Mouse (Mus musculus): ENCODE measurements around the gene Atg4b. TPM values are rescaled to one million over a fixed set of nuclear protein-coding genes. Genes with fewer than 3 reads are reported as not detected.

Gene Atg4b
- polyA plus RNA-seq, 1 experiment from 2014 or later, result 66.7 TPM

GRCm38 (mm10) chr1:93786912-93787311, 35.6 kb downstream of the Atg4b start:
- no peak for TF ChIP-seq CTCF (IDR thresholded peaks at IDR 0.05; ENCODE audit: low read depth)
- Histone ChIP-seq H3K27me3 (replicated peaks; ENCODE audit: control insufficient read depth, insufficient read depth, low read length) (no peaks in the 10 kb centered on the region), H3K27ac (ENCODE audit: low read depth, low read length) (0 out of 2 replicates have a peak overlapping the region, but pooled peaks have one; percentile 15), H3K4me2 (replicated peaks; ENCODE audit: low read depth) (no peak overlapping the region), H3K9me3 (ENCODE audit: control insufficient read depth) (no peaks in the 10 kb centered on the region), H3K4me3 (ENCODE audit: low read depth, low read length) (no peak overlapping the region), H3K4me1 (replicated peaks; ENCODE audit: control insufficient read depth, insufficient read depth, low read length) (no peaks in the 10 kb centered on the region), H3K36me3 (ENCODE audit: control insufficient read depth, insufficient read depth) (peaks cover 89% of the 10 kb centered on the region), H3K9ac (ENCODE audit: low read depth, low read length) (no peak overlapping the region)
- ATAC-seq, result no peak
- WGBS, result 87% methylated on average over 2 of the region's 2 CpGs

- Histone ChIP-seq H3K4me1 (replicated peaks; ENCODE audit: control insufficient read depth, insufficient read depth, low read length) (no peaks in the 10 kb centered on the region), H3K9ac (ENCODE audit: low read depth, low read length) (no peak overlapping the region), H3K9me3 (ENCODE audit: control insufficient read depth) (no peaks in the 10 kb centered on the region), H3K4me2 (replicated peaks; ENCODE audit: low read depth) (no peak overlapping the region), H3K36me3 (ENCODE audit: control insufficient read depth, insufficient read depth) (peaks cover 64% of the 10 kb centered on the region), H3K4me3 (ENCODE audit: low read depth, low read length) (no peak overlapping the region), H3K27me3 (replicated peaks; ENCODE audit: control insufficient read depth, insufficient read depth, low read length) (no peaks in the 10 kb centered on the region), H3K27ac (ENCODE audit: low read depth, low read length) (no peak overlapping the region)
- no peak for ATAC-seq
- 90% methylated on average over 8 of the region's 8 CpGs for WGBS
- TF ChIP-seq CTCF (IDR thresholded peaks at IDR 0.05; ENCODE audit: low read depth), result no peak
These were observed 43.2 kb downstream of the Atg4b start for GRCm38 (mm10) chr1:93794526-93794925.

GRCm38 (mm10) chr1:93795886-93796285, 44.6 kb downstream of the Atg4b start:
- H3K9me3 ChIP-seq (ENCODE audit: control insufficient read depth), result no peaks in the 10 kb centered on the region
- H3K4me1 ChIP-seq (replicated peaks; ENCODE audit: control insufficient read depth, insufficient read depth, low read length), result no peaks in the 10 kb centered on the region
- no peak overlapping the region for H3K27ac ChIP-seq (ENCODE audit: low read depth, low read length)
- H3K4me2 ChIP-seq (replicated peaks; ENCODE audit: low read depth), result no peak overlapping the region
- H3K9ac ChIP-seq (ENCODE audit: low read depth, low read length), result no peak overlapping the region
- H3K27me3 ChIP-seq (replicated peaks; ENCODE audit: control insufficient read depth, insufficient read depth, low read length), result no peaks in the 10 kb centered on the region
- WGBS, result 82% methylated on average over 8 of the region's 8 CpGs
- no peak for TF ChIP-seq CTCF (IDR thresholded peaks at IDR 0.05; ENCODE audit: low read depth)
- no peak overlapping the region for H3K4me3 ChIP-seq (ENCODE audit: low read depth, low read length)
- H3K36me3 ChIP-seq (ENCODE audit: control insufficient read depth, insufficient read depth), result peaks cover 59% of the 10 kb centered on the region
- no peak for ATAC-seq

GRCm38 (mm10) chr1:93800670-93801503, 49.6 kb downstream of the Atg4b start:
- Histone ChIP-seq H3K4me3 (ENCODE audit: low read depth, low read length) (peak overlapping the region; percentile 66), H3K36me3 (ENCODE audit: control insufficient read depth, insufficient read depth) (peaks cover 15% of the 10 kb centered on the region), H3K9ac (ENCODE audit: low read depth, low read length) (peak overlapping the region; percentile 56), H3K4me1 (replicated peaks; ENCODE audit: control insufficient read depth, insufficient read depth, low read length) (peaks cover 11% of the 10 kb centered on the region; the same call in 1 of the 2 replicates), H3K27ac (ENCODE audit: low read depth, low read length) (peak overlapping the region; percentile 51; the same call in 1 of the 2 replicates), H3K4me2 (replicated peaks; ENCODE audit: low read depth) (peak overlapping the region; percentile 93), H3K27me3 (replicated peaks; ENCODE audit: control insufficient read depth, insufficient read depth, low read length) (no peaks in the 10 kb centered on the region), H3K9me3 (ENCODE audit: control insufficient read depth) (no peaks in the 10 kb centered on the region)
- no peak for ATAC-seq
- WGBS, result 67% methylated on average over 21 of the region's 21 CpGs
- no peak for TF ChIP-seq CTCF (IDR thresholded peaks at IDR 0.05; ENCODE audit: low read depth)

- peak; percentile 59 for ATAC-seq
- H3K4me2 ChIP-seq (replicated peaks; ENCODE audit: low read depth), result peak within 1 kb of the TSS; percentile 93
- TF ChIP-seq CTCF (IDR thresholded peaks at IDR 0.05; ENCODE audit: low read depth), result peak; percentile 78
- peaks cover 23% of the 10 kb centered on the region for H3K36me3 ChIP-seq (ENCODE audit: control insufficient read depth, insufficient read depth)
- peak within 1 kb of the TSS; percentile 51 for H3K27ac ChIP-seq (ENCODE audit: low read depth, low read length)
- WGBS, result 0% methylated on average over 42 of the region's 42 CpGs
- peaks cover 11% of the 10 kb centered on the region; the same call in 1 of the 2 replicates for H3K4me1 ChIP-seq (replicated peaks; ENCODE audit: control insufficient read depth, insufficient read depth, low read length)
- H3K4me3 ChIP-seq (ENCODE audit: low read depth, low read length), result peak within 1 kb of the TSS; percentile 66
- no peaks in the 10 kb centered on the region for H3K27me3 ChIP-seq (replicated peaks; ENCODE audit: control insufficient read depth, insufficient read depth, low read length)
- peak within 1 kb of the TSS; percentile 56 for H3K9ac ChIP-seq (ENCODE audit: low read depth, low read length)
- no peaks in the 10 kb centered on the region for H3K9me3 ChIP-seq (ENCODE audit: control insufficient read depth)
These were observed 50.5 kb downstream of the Atg4b start, which contains the start of gene Dtymk for GRCm38 (mm10) chr1:93801741-93802238. Gene Dtymk (minus strand): TSS chr1:93801934.

GRCm38 (mm10) chr1:93802771-93803170, 51.5 kb downstream of the Atg4b start:
- H3K4me2 ChIP-seq (replicated peaks; ENCODE audit: low read depth), result peak overlapping the region; percentile 93
- H3K27me3 ChIP-seq (replicated peaks; ENCODE audit: control insufficient read depth, insufficient read depth, low read length), result no peaks in the 10 kb centered on the region
- H3K36me3 ChIP-seq (ENCODE audit: control insufficient read depth, insufficient read depth), result peaks cover 29% of the 10 kb centered on the region
- H3K27ac ChIP-seq (ENCODE audit: low read depth, low read length), result no peak overlapping the region
- no peak for TF ChIP-seq CTCF (IDR thresholded peaks at IDR 0.05; ENCODE audit: low read depth)
- peak overlapping the region; percentile 80 for H3K4me3 ChIP-seq (ENCODE audit: low read depth, low read length)
- H3K9ac ChIP-seq (ENCODE audit: low read depth, low read length), result 0 out of 2 replicates have a peak overlapping the region, but pooled peaks have one; percentile 77
- ATAC-seq, result no peak
- H3K9me3 ChIP-seq (ENCODE audit: control insufficient read depth), result no peaks in the 10 kb centered on the region
- peaks cover 11% of the 10 kb centered on the region; the same call in 1 of the 2 replicates for H3K4me1 ChIP-seq (replicated peaks; ENCODE audit: control insufficient read depth, insufficient read depth, low read length)
- WGBS, result 69% methylated on average over 5 of the region's 5 CpGs

Data from intestine, postnatal 0 days (tissue).